Mouse (Mus musculus): ENCODE results near the gene DXBay18. TPM values are rescaled to one million over a fixed set of nuclear protein-coding genes. Genes with fewer than 3 reads are reported as not detected.

The DXBay18 gene
- polyA plus RNA-seq, 1 experiment from 2014 or later = not detected

Other genes with a start within 250 kb of the DXBay18 start
- 69.8 and 72.3 TPM in 2 replicates for gene Cetn2, start 231.0 kb downstream of the DXBay18 start, polyA plus RNA-seq (2014; fragmentation: Nextera tagmentation; extraction: Ambion mirVana)
- gene Nsdhl, start 230.9 kb downstream of the DXBay18 start, polyA plus RNA-seq (2014; fragmentation: Nextera tagmentation; extraction: Ambion mirVana) = 20.8 and 22.1 TPM in 2 replicates
- gene Zfp185, start 162.1 kb downstream of the DXBay18 start, polyA plus RNA-seq (2014; fragmentation: Nextera tagmentation; extraction: Ambion mirVana) = 6.1 and 6.9 TPM in 2 replicates
- 0.17 TPM in 1 of 2 replicates, not detected in the other for gene Pnma5, start 112.3 kb downstream of the DXBay18 start, polyA plus RNA-seq (2014; fragmentation: Nextera tagmentation; extraction: Ambion mirVana)
- 0.08 TPM in 1 of 2 replicates, not detected in the other for gene Pnma3, start 84.7 kb downstream of the DXBay18 start, polyA plus RNA-seq (2014; fragmentation: Nextera tagmentation; extraction: Ambion mirVana)
- 0.38 and 1.1 TPM in 2 replicates for gene Xlr4a, start 67.0 kb downstream of the DXBay18 start, polyA plus RNA-seq (2014; fragmentation: Nextera tagmentation; extraction: Ambion mirVana)
- gene Xlr3a, start 52.4 kb downstream of the DXBay18 start, polyA plus RNA-seq (2014; fragmentation: Nextera tagmentation; extraction: Ambion mirVana) = 1.9 and 2.2 TPM in 2 replicates
- 0.14 TPM in 1 of 2 replicates, not detected in the other for gene Gm14685, start 32.4 kb downstream of the DXBay18 start, polyA plus RNA-seq (2014; fragmentation: Nextera tagmentation; extraction: Ambion mirVana)
- gene Xlr5b, start 654 bp downstream of the DXBay18 start, polyA plus RNA-seq (2014; fragmentation: Nextera tagmentation; extraction: Ambion mirVana) = not detected in 2 replicates
- not detected in 2 replicates for gene Spin2d, start 27.5 kb upstream of the DXBay18 start, polyA plus RNA-seq (2014; fragmentation: Nextera tagmentation; extraction: Ambion mirVana)
- gene Xlr3b, start 42.8 kb upstream of the DXBay18 start, polyA plus RNA-seq (2014; fragmentation: Nextera tagmentation; extraction: Ambion mirVana) = 7.2 and 7.4 TPM in 2 replicates
- 0.44 and 0.76 TPM in 2 replicates for gene Xlr4b, start 64.9 kb upstream of the DXBay18 start, polyA plus RNA-seq (2014; fragmentation: Nextera tagmentation; extraction: Ambion mirVana)
- 8.4 and 9.2 TPM in 2 replicates for gene F8a, start 78.8 kb upstream of the DXBay18 start, polyA plus RNA-seq (2014; fragmentation: Nextera tagmentation; extraction: Ambion mirVana)
- 0.20 and 0.62 TPM in 2 replicates for gene Xlr4c, start 93.7 kb upstream of the DXBay18 start, polyA plus RNA-seq (2014; fragmentation: Nextera tagmentation; extraction: Ambion mirVana)
- gene Xlr3c, start 115.9 kb upstream of the DXBay18 start, polyA plus RNA-seq (2014; fragmentation: Nextera tagmentation; extraction: Ambion mirVana) = not detected in 2 replicates
- not detected in 2 replicates for gene Xlr5a, start 143.5 kb upstream of the DXBay18 start, polyA plus RNA-seq (2014; fragmentation: Nextera tagmentation; extraction: Ambion mirVana)
- not detected in 2 replicates for gene Xlr5c, start 143.5 kb upstream of the DXBay18 start, polyA plus RNA-seq (2014; fragmentation: Nextera tagmentation; extraction: Ambion mirVana)
- gene Gm45015, start 187.4 kb upstream of the DXBay18 start, polyA plus RNA-seq (2014; fragmentation: Nextera tagmentation; extraction: Ambion mirVana) = not detected in 2 replicates
- gene Zfp275, start 193.2 kb upstream of the DXBay18 start, polyA plus RNA-seq (2014; fragmentation: Nextera tagmentation; extraction: Ambion mirVana) = 12.3 and 14.4 TPM in 2 replicates
- gene Gm18336, start 249.3 kb upstream of the DXBay18 start, polyA plus RNA-seq (2014; fragmentation: Nextera tagmentation; extraction: Ambion mirVana) = not detected in 2 replicates